Mouse (Mus musculus) kidney, embryonic 14.5 days (tissue): ENCODE measurements around the gene Adcy10. TPM values are rescaled to one million over a fixed set of nuclear protein-coding genes. Genes with fewer than 3 reads are reported as not detected.

Experiments used
- ATAC-seq: fragments of 200-750 bp; cut with Nextera tagmentation; 2 replicates; pipeline ENCODE4 v1.8.0; 2017; ENCODE audit warnings: moderate number of reproducible peaks, mild to moderate bottlenecking, moderate TSS enrichment, moderate library complexity; ENCODE audit not compliant: low FRiP score, low TSS enrichment
- H3K27ac ChIP-seq: fragments of 300-500 bp; sonication (generic); 2 replicates; pipeline ENCODE4 v1.5.1; 2014; ENCODE audit warnings: low read depth, mild to moderate bottlenecking, low read length, moderate library complexity, mixed read lengths
- H3K27me3 ChIP-seq: fragments of 300-500 bp; sonication (generic); 2 replicates; pipeline ENCODE4 v1.6.1; 2014; ENCODE audit warnings: mild to moderate bottlenecking, low read length; ENCODE audit not compliant: control insufficient read depth, insufficient read depth
- H3K36me3 ChIP-seq: fragments of 300-500 bp; sonication (generic); 2 replicates; pipeline ENCODE4 v1.6.1; 2014; ENCODE audit warnings: low read length, mixed read lengths; ENCODE audit not compliant: control insufficient read depth, insufficient read depth
- H3K4me1 ChIP-seq: fragments of 300-500 bp; sonication (generic); 2 replicates; pipeline ENCODE4 v1.6.1; 2014; ENCODE audit warnings: low read length, mixed read lengths; ENCODE audit not compliant: control insufficient read depth, insufficient read depth
- H3K4me2 ChIP-seq: fragments of 300-500 bp; sonication (generic); replicated peaks from 2 replicates; pipeline ENCODE4 v1.6.1; 2014; ENCODE audit warnings: low read depth, mild to moderate bottlenecking, low read length
- H3K4me3 ChIP-seq: fragments of 300-500 bp; sonication (generic); 2 replicates; pipeline ENCODE4 v1.5.1; 2014; ENCODE audit warnings: mild to moderate bottlenecking, low read length
- H3K9ac ChIP-seq: fragments of 300-500 bp; sonication (generic); 2 replicates; pipeline ENCODE4 v1.6.1; 2014; ENCODE audit warnings: low read depth, mild to moderate bottlenecking, low read length, moderate library complexity
- H3K9me3 ChIP-seq: fragments of 300-500 bp; sonication (generic); 2 replicates; pipeline ENCODE4 v1.6.1; 2016; ENCODE audit warnings: low read length; ENCODE audit not compliant: control insufficient read depth
- WGBS: fragments of 180-500 bp; shearing (Covaris S2); extraction: QIAGEN DNeasy Blood & Tissue Kit; methylation state at CpG from one replicate; pipeline ENCODE4 v1.1.7; 2014; 5-methylcytosine and 5-hydroxymethylcytosine counted together
- polyA plus RNA-seq: library from polyadenylated mRNA; unstranded; fragments of >200 nt; fragmentation: Nextera tagmentation; extraction: Ambion mirVana; gene quantifications from 2 replicates; pipeline ENCODE4 v1.2.1, GENCODE M21; 2014

Gene Adcy10
- 0.18 and 0.19 TPM in 2 replicates for polyA plus RNA-seq

DNA sequence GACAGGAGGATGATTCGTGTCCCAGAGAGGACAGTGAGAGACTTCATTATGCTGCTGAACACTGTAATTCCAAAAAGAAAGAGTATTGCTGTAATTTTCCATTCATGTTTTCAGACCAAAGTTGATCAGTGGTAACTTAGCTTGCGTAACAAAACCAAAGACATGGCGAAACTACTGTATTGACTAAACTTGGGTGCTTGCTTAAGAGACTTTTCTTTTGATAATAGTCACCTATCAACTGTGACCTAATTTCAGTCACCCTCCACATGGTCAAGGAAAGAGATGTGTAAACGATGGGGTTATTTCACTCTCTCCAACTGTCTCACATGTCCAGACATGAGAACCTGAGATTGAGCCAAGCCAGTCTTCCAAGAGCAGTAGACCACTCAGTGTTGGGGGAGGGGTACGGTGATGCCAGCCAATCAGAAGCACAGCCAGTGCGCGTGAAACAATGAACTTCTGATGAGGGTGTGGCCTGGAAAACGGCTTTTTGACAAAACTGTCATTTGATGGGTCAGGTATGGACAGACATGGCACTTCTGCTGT, at the start of gene Adcy10:
Gene Adcy10 (plus strand): TSS at position 496 of the 546 bp plus-strand sequence.
- no peak for ATAC-seq
- H3K9me3 ChIP-seq, result no peaks in the 10 kb centered on the region
- no peaks in the 10 kb centered on the region for H3K4me1 ChIP-seq
- no peak within 1 kb of the TSS for H3K4me2 ChIP-seq
- H3K27ac ChIP-seq, result no peak within 1 kb of the TSS
- peaks cover 12% of the 10 kb centered on the region; the same call in 1 of the 2 replicates for H3K36me3 ChIP-seq
- no peak within 1 kb of the TSS for H3K9ac ChIP-seq
- no peak within 1 kb of the TSS for H3K4me3 ChIP-seq
- no peaks in the 10 kb centered on the region for H3K27me3 ChIP-seq
- WGBS, result 93% methylated on average over 8 of the region's 8 CpGs

DNA sequence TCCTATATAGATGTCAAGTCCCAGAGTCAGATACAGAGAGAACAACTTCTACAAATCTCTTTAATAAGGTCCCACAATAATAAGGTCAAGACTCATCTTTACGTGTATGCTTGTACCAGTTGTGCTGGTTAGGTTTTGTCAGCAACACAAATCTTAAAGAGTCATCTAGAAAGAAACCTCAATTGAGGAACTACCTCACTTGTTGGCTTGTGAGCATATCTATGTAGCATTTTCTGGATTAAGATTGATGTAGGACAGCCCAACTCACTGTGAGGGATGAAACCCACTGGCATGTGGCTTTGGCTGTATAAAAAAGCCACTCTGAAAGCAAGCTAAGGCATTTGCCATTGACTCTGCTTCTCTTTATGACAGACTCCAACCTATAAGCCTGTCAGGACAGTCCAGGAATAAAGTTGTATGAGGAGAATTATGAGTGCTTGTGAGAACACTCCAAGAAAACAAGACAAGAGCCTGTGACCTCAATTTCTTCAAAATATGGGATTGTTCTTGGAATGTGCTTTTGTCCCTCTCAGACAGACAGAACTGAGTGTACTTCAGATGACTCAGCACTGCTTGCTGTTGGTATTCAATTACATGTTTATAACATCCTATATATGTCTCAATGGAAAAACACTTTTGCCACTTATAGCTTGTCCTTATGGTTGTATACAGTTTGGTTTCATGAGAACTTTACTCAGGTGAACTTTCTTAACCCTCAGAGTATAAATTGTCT, 46.5 kb upstream of the Adcy10 start:
- Histone ChIP-seq H3K27me3 (no peaks in the 10 kb centered on the region), H3K9me3 (peaks cover 11% of the 10 kb centered on the region), H3K4me3 (no peak overlapping the region), H3K4me2 (no peak overlapping the region), H3K27ac (no peak overlapping the region), H3K4me1 (no peaks in the 10 kb centered on the region), H3K9ac (no peak overlapping the region), H3K36me3 (no peaks in the 10 kb centered on the region)
- 90% methylated on average over 1 of the region's 1 CpGs for WGBS
- ATAC-seq, result no peak

GRCm38 (mm10) chr1:165440788-165441187, 44.2 kb upstream of the Adcy10 start:
- Histone ChIP-seq H3K9ac (no peak overlapping the region), H3K27me3 (no peaks in the 10 kb centered on the region), H3K27ac (no peak overlapping the region), H3K9me3 (peaks cover 6% of the 10 kb centered on the region; the same call in 1 of the 2 replicates), H3K4me3 (no peak overlapping the region), H3K4me1 (no peaks in the 10 kb centered on the region), H3K4me2 (no peak overlapping the region), H3K36me3 (no peaks in the 10 kb centered on the region)
- ATAC-seq, result no peak
- 71% methylated on average over 3 of the region's 3 CpGs for WGBS

- Histone ChIP-seq H3K27ac (no peak overlapping the region), H3K4me2 (no peak overlapping the region), H3K4me1 (no peaks in the 10 kb centered on the region), H3K36me3 (no peaks in the 10 kb centered on the region), H3K9me3 (peaks cover 6% of the 10 kb centered on the region; the same call in 1 of the 2 replicates), H3K27me3 (no peaks in the 10 kb centered on the region), H3K9ac (no peak overlapping the region), H3K4me3 (no peak overlapping the region)
- ATAC-seq, result no peak
Observed at GRCm38 (mm10) chr1:165441201-165441600, 43.8 kb upstream of the Adcy10 start.

DNA sequence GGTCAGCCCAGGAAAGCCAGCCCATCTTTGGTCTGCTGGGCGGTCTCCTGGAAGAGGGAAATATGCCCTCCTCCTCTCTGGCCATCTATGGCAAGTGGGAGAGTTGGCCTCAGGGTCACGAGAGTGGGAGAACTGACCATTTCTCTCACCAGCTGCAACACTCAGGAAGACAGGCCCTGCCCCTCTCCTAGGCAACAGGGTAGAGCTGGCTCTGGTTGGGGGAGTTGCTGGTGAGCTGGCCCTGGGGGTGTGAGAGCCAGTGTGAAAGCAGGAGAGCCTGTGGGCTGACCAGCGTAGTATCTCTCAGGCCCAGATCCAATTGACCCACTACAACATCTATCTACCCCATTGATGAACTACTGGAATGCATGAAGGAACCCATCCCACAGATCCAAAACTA, 43.3 kb upstream of the Adcy10 start:
- ATAC-seq, result peak; percentile 28; the same call in 1 of the 2 replicates
- Histone ChIP-seq H3K4me3 (no peak overlapping the region), H3K9ac (no peak overlapping the region), H3K9me3 (peaks cover 1% of the 10 kb centered on the region; the same call in 1 of the 2 replicates), H3K4me2 (no peak overlapping the region), H3K27ac (no peak overlapping the region), H3K27me3 (no peaks in the 10 kb centered on the region), H3K4me1 (no peaks in the 10 kb centered on the region), H3K36me3 (no peaks in the 10 kb centered on the region)
- 72% methylated on average over 3 of the region's 3 CpGs for WGBS

- no peaks in the 10 kb centered on the region for H3K27me3 ChIP-seq
- no peak for ATAC-seq
Observed at GRCm38 (mm10) chr1:165459041-165459502, 25.9 kb upstream of the Adcy10 start.

GRCm38 (mm10) chr1:165459503-165460181, 25.3 kb upstream of the Adcy10 start:
- no peaks in the 10 kb centered on the region for H3K9me3 ChIP-seq
- peak; percentile 10; the same call in 1 of the 2 replicates for ATAC-seq
- no peaks in the 10 kb centered on the region for H3K27me3 ChIP-seq
- H3K4me2 ChIP-seq, result peak overlapping the region; percentile 81
- H3K27ac ChIP-seq, result peak overlapping the region; percentile 96
- peak overlapping the region; percentile 83 for H3K9ac ChIP-seq
- WGBS, result under 1% methylated on average over 48 of the region's 60 CpGs
- H3K4me1 ChIP-seq, result peaks cover 3% of the 10 kb centered on the region; the same call in 1 of the 2 replicates
- H3K4me3 ChIP-seq, result peak overlapping the region; percentile 96
- H3K36me3 ChIP-seq, result no peaks in the 10 kb centered on the region

More at GRCm38 (mm10) chr1:165459041-165459502, 25.9 kb upstream of the Adcy10 start:
- WGBS, result 21% methylated on average over 7 of the region's 7 CpGs
- Histone ChIP-seq H3K9ac (peak overlapping the region; percentile 83), H3K4me1 (peaks cover 3% of the 10 kb centered on the region; the same call in 1 of the 2 replicates), H3K9me3 (peaks cover under 1% of the 10 kb centered on the region; the same call in 1 of the 2 replicates), H3K36me3 (no peaks in the 10 kb centered on the region), H3K4me3 (peak overlapping the region; percentile 96), H3K27ac (no peak overlapping the region), H3K4me2 (peak overlapping the region; percentile 81)

GRCm38 (mm10) chr1:165460360-165460800, 24.6 kb upstream of the Adcy10 start, which contains the start of the genes Dcaf6 and Mpc2:
Dcaf6 (minus strand) TSS chr1:165460475.
Mpc2 (plus strand) TSS chr1:165460637.
- WGBS, result under 1% methylated on average over 29 of the region's 37 CpGs
- H3K9me3 ChIP-seq, result no peaks in the 10 kb centered on the region
- ATAC-seq, result peak; percentile 93

More at GRCm38 (mm10) chr1:165460360-165460800, 24.6 kb upstream of the Adcy10 start, which contains the start of the genes Dcaf6 and Mpc2:
- Histone ChIP-seq H3K4me3 (peak within 1 kb of the TSS; percentile 96), H3K4me2 (peak within 1 kb of the TSS; percentile 81), H3K27me3 (no peaks in the 10 kb centered on the region), H3K36me3 (no peaks in the 10 kb centered on the region), H3K9ac (peak within 1 kb of the TSS; percentile 83), H3K4me1 (peaks cover 3% of the 10 kb centered on the region; the same call in 1 of the 2 replicates), H3K27ac (peak within 1 kb of the TSS; percentile 96)
